Mouse (Mus musculus) intestine, embryonic 15.5 days (tissue): Measurements from ENCODE around the gene Senp8. TPM values are rescaled to one million over a fixed set of nuclear protein-coding genes. Genes with fewer than 3 reads are reported as not detected.

Experiments
- polyA plus RNA-seq: library from polyadenylated mRNA; unstranded; fragments of >200 nt; fragmentation: Nextera tagmentation; extraction: Ambion mirVana; gene quantifications from 2 replicates; pipeline ENCODE4 v1.2.1, GENCODE M21; 2015

The Senp8 gene
- polyA plus RNA-seq, 1 experiment from 2014 or later = 12.0 TPM

Other genes with a start within 250 kb of the Senp8 start
- 108 and 120 TPM in 2 replicates for gene Hexa, start 211.2 kb downstream of the Senp8 start, polyA plus RNA-seq
- 0.35 TPM in 1 of 2 replicates, not detected in the other for gene Tmem202, start 210.9 kb downstream of the Senp8 start, polyA plus RNA-seq
- gene Celf6, start 172.8 kb downstream of the Senp8 start, polyA plus RNA-seq = 3.8 and 4.2 TPM in 2 replicates
- 23.3 and 23.9 TPM in 2 replicates for gene Parp6, start 133.4 kb downstream of the Senp8 start, polyA plus RNA-seq
- 1,208 and 1,228 TPM in 2 replicates for gene Pkm, start 94.3 kb downstream of the Senp8 start, polyA plus RNA-seq
- 1.0 and 1.6 TPM in 2 replicates for gene Gramd2, start 70.6 kb downstream of the Senp8 start, polyA plus RNA-seq
- gene Myo9a, start 186 bp upstream of the Senp8 start, polyA plus RNA-seq = 9.5 and 14.0 TPM in 2 replicates
- gene Nr2e3, start 209.9 kb upstream of the Senp8 start, polyA plus RNA-seq = 8.0 and 9.0 TPM in 2 replicates